Mouse (Mus musculus) layer of hippocampus, adult 2 months (tissue): ENCODE results near the gene Mgat4e. TPM values are rescaled to one million over a fixed set of nuclear protein-coding genes. Genes with fewer than 3 reads are reported as not detected.

Experiments used
- DNase-seq, 2 experiments: peaks; one replicate each; pipeline ENCODE4 v3.0.0; 2022; ENCODE audit warnings: low spot score in 2 of 2
- H3K27ac ChIP-seq: fragments of 200-600 bp; 2 replicates; pipeline ENCODE4 v1.8.1; 2022
- H3K4me3 ChIP-seq: fragments of 200-600 bp; 2 replicates; pipeline ENCODE4 v1.8.1; 2022; ENCODE audit warnings: mild to moderate bottlenecking
- CTCF ChIP-seq: fragments of 200-600 bp; conservative IDR thresholded peaks from 2 replicates; pipeline ENCODE4 v1.8.1; 2022; ENCODE audit warnings: antibody characterized with exemption, mild to moderate bottlenecking, moderate library complexity
- long read RNA-seq, 2 experiments: library from polyadenylated mRNA; stranded (forward); transcript quantifications; one replicate each; pipeline ENCODE4 v2.0.0; 2021; ENCODE audit warnings: borderline mapping rate in 2 of 2
- total RNA-seq, 2 experiments: library from RNA; stranded (reverse); gene quantifications; 2 replicates each; pipeline ENCODE4 v1.2.3; 2021

The Mgat4e gene
- not detected for total RNA-seq
- long read RNA-seq, experiment 1: 0 reads
- long read RNA-seq, experiment 2: 0 reads

GRCm38 (mm10) chr1:134549632-134550132 is at the start of gene Mgat4e:
Gene Mgat4e (minus strand): TSS chr1:134549682.
- DNase-seq: no peak
- Histone ChIP-seq H3K27ac (no peak within 1 kb of the TSS), H3K4me3 (no peak within 1 kb of the TSS)
- no peak for TF ChIP-seq CTCF

DNA sequence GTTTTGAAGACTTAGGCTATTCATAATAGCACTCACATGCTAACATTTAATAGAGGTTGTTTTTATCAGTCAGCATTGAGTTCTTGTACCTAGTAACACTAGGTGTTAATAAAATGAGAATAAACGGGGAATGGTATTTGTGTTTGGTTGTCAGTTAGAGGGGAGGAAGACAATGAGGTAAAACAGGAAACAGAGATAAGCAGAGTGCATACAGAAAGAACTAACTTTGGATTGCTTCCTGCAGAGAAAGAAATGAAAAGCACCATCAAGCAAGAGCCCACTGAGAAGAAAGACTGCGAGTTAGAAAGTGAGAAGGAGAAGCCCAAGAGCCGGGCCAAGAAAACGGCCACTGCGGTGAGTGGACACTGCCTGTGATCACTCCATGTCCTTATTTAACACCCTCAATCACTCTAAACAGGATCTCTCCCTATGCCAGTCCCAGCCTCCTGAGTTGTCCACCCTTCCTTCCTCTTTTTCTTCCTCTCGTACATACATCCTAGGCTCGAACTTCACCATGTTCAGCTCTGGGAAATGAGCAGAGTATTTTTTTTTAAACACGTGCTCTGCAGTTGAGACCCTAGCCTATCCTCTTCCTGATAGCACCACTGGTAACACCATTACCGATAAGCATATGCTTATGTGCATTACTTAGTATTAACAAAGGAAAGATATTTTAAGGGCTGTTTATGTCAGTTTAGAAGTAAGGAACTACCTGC is 48.0 kb upstream of the Mgat4e start:
- no peak for DNase-seq
- Histone ChIP-seq H3K27ac (no peak overlapping the region), H3K4me3 (no peak overlapping the region)
- TF ChIP-seq CTCF: no peak

DNA sequence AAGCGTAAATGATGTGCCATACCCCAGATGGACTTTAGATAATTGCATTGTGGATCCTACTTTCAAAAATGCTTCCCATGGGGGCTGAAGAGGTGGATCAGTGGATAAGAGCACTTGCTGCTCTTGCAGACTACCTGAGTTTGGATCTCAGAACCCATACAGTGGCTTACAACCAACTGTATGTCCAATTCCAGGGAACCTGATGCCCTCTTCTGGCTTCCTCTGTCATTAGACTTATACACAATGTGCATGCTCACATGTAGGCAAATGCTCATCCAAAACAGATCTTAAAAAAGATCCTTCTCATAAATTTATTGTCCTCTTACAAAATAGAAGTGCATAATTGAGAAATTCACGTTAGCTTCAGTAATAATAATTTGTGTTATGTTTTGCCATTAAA is 42.3 kb upstream of the Mgat4e start:
- Histone ChIP-seq H3K27ac (no peak overlapping the region), H3K4me3 (no peak overlapping the region)
- peak; percentile 59 for TF ChIP-seq CTCF
- no peak for DNase-seq

DNA sequence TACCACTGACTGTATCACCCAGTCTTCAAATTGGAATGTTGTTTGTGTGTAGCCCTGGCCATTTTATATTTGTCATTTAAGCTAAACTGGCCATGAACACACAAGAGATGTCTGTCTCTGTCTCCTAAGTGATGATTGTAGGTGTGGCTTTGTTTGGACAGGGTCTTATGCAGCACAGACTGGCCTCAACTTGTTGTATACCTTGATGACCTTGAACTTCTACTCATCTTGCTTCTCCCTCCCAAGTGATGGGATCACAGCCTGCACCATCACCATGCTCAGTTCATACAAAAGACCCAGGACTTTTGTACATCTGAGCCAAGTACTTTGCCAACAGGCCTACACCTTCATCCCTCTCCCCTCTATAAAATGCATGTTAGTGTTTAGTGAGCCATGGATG is 40.2 kb upstream of the Mgat4e start:
- Histone ChIP-seq H3K4me3 (no peak overlapping the region), H3K27ac (no peak overlapping the region)
- no peak for TF ChIP-seq CTCF
- DNase-seq: no peak

- TF ChIP-seq CTCF: no peak
- no peak overlapping the region; the same call in 1 of the 2 replicates for H3K27ac ChIP-seq
- H3K4me3 ChIP-seq: no peak overlapping the region
- DNase-seq: no peak
Measured at GRCm38 (mm10) chr1:134583560-134583959, 34.1 kb upstream of the Mgat4e start.

DNA sequence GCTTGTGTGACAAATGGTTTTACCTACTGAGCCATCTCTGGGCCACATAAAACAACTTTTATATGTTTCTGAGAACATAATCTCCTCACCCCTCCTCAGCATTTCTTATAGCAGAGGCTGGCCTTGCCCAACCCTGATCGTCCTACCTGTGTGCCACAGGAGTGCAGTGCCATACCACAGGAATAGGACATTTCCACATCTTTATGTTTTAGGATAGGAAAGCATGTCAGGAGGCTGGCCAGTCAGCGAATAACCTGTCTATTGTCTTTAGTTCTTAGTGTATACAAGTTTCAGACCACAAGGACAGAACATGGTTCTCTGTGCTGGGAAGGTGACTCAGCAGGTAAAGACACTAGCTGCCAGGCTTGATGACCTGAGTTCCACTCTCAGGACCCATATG is 31.3 kb upstream of the Mgat4e start:
- DNase-seq: no peak
- no peak overlapping the region for H3K4me3 ChIP-seq
- no peak overlapping the region for H3K27ac ChIP-seq
- TF ChIP-seq CTCF: no peak

DNA sequence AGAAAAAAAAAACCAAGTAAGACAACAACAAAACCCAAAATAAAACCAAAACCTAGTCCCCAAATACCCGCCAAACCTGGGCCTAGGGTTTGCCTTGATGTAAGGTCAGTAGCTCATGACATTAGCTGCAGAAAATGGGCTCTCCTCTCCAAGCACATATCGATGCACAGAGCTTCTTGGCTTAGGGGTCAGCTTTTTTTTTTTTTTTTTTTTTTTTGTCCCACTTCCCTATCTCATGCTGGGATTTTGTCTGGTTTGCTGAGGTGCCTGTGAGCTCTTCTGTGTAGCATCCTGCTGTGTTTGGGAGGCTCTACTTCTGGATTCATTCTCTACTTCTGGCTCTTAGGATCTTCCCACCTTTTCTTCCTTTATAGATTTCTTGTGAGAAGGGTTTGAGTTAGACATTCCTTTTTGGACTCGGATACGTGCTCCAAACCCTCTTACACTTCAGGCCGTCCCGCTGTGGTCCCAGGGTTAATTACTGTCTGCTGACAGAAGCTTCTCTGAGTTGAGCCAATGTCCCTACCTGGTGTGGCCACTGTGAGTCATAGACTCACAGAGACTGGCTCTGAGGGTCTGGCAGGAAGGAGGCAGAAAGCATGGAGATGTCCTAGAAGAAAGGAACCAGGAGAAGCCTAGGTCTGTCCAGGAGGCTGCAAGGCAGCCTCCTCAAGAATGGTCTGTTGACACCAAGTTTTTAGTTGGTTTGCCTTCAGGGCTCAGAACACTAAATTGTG is 28.1 kb upstream of the Mgat4e start:
- H3K4me3 ChIP-seq: no peak overlapping the region
- DNase-seq: no peak
- no peak for TF ChIP-seq CTCF
- H3K27ac ChIP-seq: no peak overlapping the region

DNA sequence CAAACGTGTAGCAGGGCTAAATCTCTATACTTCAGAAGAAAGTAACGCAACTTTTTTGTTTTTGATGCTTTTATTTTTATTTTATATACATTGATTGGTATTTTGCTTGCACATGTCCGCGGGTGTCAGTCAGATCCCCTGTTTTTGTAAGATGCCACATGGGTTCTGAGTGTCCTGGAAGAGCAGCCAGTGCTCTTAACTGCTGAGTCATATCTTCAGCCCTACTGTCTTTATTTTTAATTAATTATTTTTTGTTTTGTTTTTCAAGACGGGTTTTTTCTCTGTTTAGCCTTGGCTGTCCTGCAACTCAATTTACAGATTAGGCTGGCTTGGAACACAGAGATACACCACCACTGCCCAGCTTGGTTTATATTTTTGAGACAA is 24.4 kb upstream of the Mgat4e start:
- Histone ChIP-seq H3K4me3 (no peak overlapping the region), H3K27ac (no peak overlapping the region)
- no peak for TF ChIP-seq CTCF
- no peak for DNase-seq

DNA sequence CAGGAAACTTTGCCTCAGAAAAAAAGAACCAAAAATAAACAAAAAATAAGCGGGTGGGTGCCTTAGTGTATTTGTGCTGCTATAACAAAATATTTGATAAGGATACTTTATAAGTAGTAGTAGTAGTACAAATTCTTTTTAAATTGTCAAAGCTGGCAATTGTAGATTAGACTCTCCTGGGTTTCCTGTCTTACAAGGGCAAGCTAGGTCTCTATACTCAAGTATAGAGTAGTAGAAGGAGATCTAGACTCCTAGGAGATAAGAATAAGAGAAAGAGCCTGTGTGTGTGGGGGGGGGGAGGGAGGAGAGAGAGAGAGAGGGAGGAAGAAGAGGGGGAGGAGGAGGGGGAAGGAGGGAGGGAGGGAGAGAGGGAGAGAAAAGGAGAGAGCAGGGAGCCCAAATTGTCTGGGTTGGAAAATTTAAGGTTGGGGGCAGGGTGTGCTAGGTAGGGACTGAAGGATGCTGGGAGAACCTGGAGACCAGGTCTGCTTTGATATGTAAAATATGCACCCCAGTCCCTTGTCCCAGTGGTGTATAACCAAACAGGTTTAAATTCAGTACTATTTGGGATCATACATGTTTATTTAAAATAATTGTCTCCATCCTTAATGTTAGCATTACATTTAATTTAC is 23.9 kb upstream of the Mgat4e start:
- no peak overlapping the region for H3K4me3 ChIP-seq
- no peak for TF ChIP-seq CTCF
- H3K27ac ChIP-seq: no peak overlapping the region
- no peak for DNase-seq

DNA sequence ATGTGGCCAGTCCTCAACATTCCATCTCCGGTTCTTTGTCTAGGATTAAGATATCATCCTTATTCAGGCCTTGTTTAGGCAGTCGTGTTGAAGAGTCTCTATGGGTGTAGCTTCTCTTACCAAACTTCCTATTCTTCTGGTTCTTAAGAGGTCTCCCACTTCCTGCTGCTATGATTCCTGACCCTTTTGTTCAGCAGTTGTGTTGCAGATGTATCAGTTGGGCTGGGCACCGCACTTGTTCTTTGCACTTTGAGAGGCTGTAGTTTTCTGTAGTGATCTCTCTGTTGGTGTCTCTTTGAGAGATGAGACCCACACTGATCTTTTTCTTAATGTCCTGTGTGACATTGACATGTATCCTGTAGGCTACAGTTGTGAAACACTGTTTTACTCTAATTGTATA is 21.1 kb upstream of the Mgat4e start:
- no peak for DNase-seq
- Histone ChIP-seq H3K27ac (no peak overlapping the region), H3K4me3 (no peak overlapping the region)
- no peak for TF ChIP-seq CTCF

DNA sequence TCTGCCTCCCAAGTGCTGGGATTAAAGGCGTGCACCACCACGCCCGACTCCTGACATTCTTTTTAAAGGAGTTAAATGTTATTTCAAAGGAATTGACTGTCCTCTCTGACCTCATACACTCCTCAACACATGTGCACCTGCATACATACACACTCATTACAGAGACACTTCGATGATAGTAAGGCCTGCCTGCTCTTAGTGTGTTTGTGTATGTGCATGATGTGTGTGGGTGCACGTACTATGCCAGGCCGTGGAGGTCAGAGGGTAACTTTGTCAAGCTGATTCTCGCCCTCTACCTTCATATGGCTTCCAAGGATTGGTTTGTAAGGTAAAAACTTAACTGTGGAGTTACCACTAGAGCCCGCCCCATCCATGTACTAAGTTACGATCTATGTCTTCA is 20.7 kb upstream of the Mgat4e start:
- Histone ChIP-seq H3K4me3 (no peak overlapping the region), H3K27ac (no peak overlapping the region)
- DNase-seq: no peak
- no peak for TF ChIP-seq CTCF

DNA sequence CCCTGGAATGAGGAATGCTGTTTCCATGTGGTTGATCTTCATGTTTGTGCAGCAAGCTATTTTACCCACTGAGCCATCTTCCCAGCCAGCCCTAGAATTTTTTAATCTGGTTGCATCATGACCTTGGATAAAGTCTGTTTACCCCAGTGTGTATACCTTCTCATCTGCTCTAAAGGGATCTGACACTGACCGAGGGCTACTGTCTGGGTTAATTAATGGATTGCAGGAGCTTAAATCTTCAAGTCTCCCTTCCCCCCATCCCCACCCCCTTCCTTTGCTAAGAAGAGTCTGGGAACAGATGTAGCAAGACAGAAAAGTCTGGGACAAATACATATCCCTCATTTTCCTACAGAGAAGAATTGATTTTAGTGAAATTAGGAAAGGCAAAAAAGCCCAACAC is 18.0 kb upstream of the Mgat4e start:
- no peak overlapping the region for H3K27ac ChIP-seq
- TF ChIP-seq CTCF: no peak
- DNase-seq: no peak
- no peak overlapping the region for H3K4me3 ChIP-seq

- H3K27ac ChIP-seq: no peak overlapping the region
- TF ChIP-seq CTCF: no peak
- DNase-seq: no peak
- H3K4me3 ChIP-seq: no peak overlapping the region
Measured at GRCm38 (mm10) chr1:134563726-134564125, 14.2 kb upstream of the Mgat4e start.

- no peak for TF ChIP-seq CTCF
- Histone ChIP-seq H3K27ac (peak overlapping the region; percentile 95; the same call in 1 of the 2 replicates), H3K4me3 (peak overlapping the region; percentile 80)
- no peak for DNase-seq
Measured at GRCm38 (mm10) chr1:134562457-134562856, 13.0 kb upstream of the Mgat4e start.
